Mouse (Mus musculus) T-helper 2 cell (primary cell): ENCODE measurements around the gene Gm20388.

Experiments used
- in situ Hi-C: fragments of 300-600 bp; cut with MboI, MseI; formaldehyde crosslinking; loops from one replicate; pipeline ENCODE4 v1.15.1; 2025; ENCODE audit warnings: high pct_unique_total_duplicates

The Gm20388 gene

DNA sequence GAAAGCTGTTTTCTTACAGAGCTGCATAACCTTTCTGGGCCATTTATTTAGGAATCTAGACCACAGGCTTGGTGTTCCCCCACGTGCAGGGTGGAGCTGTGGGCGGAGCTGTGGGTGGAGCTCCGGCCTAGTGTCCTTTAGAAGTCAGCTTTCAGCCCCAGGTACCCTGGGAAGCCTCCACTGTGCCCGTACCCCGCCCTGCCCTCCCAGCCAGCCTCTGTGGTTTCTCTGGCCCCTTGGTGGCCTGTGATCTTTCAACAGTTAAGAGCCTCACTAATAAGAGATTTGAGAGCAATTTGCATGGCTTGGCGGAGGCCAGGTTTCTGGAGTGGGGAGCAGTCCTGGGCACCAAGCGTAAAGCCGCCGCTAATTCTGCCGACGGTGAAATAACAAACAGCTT is 979.4 kb downstream of the Gm20388 start:
- in situ Hi-C loops: no loop called here

DNA sequence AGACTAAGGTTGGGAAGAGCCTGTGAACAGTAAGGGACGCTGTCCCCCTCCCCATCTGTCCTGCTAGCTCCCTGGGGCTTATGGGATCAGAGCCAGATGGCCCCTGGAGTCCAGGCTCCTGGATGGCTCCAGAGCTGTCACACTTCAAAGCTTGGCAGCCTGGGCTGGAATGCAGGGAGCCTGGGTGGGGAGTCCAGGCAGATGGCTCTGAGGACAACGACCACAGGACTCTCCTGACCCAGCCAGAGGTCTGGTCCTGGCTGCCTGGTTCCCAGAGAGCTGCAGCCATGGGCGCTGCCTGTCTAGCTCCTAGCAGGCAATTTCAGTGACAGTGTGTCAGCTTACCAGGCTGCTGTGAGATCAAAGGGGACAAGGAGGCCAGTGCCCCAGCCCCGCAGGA is 984.4 kb downstream of the Gm20388 start:
- in situ Hi-C loops: no loop called here

GRCm38 (mm10) chr8:120895600-120895999 is 985.0 kb downstream of the Gm20388 start:
- in situ Hi-C loops: no loop called here

DNA sequence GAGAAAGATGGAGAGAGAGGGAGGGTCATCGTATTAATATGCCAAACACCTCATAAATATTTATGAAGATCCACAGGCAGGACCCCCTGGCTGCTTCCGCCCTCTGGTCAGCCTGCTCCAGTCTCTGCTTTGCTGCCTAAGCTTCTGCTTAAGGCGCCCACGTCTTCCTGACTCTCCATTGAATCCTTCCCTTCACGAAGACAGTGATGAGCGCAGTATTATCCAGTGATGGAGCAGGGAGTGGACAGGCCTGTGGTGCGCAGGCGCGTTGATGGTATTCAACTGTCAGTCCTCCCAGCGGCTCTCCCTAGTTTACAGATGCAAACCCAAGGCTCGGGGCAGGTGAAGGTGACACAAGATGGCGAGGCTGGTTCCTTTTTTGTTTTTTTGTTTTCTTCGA is 985.6 kb downstream of the Gm20388 start:
- in situ Hi-C loops: no loop called here

- in situ Hi-C loops: no loop called here
Observed at GRCm38 (mm10) chr8:120898008-120898407, 987.4 kb downstream of the Gm20388 start.

- in situ Hi-C loops: no loop called here
Observed at GRCm38 (mm10) chr8:120898828-120899407, 988.3 kb downstream of the Gm20388 start.

- in situ Hi-C loops: no loop called here
Observed at GRCm38 (mm10) chr8:120902346-120902745, 991.7 kb downstream of the Gm20388 start.

- in situ Hi-C loops: no loop called here
Observed at GRCm38 (mm10) chr8:120907671-120908070, 997.0 kb downstream of the Gm20388 start.

DNA sequence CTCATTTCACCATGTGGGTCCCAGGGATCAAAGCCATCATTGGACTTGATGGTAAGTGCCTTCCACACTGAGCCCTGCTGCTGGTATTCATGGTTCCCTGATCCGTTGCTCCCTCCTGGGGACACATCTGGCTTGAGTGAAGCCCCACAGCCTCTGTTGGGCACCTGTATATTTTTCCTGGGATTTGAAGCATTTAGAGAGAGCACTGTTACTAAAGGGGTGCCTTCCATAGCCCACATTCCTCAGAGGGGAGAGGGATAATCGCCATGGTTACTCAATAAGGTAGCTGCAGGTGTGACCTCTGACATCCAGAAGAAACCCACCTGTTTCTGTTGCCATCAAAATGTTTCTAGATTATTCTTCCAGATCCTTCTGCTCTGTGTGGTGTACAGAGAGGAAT is 1000.3 kb downstream of the Gm20388 start:
- in situ Hi-C loops: no loop called here

- in situ Hi-C loops: no loop called here
Observed at GRCm38 (mm10) chr8:120912463-120912862, 1001.8 kb downstream of the Gm20388 start.

DNA sequence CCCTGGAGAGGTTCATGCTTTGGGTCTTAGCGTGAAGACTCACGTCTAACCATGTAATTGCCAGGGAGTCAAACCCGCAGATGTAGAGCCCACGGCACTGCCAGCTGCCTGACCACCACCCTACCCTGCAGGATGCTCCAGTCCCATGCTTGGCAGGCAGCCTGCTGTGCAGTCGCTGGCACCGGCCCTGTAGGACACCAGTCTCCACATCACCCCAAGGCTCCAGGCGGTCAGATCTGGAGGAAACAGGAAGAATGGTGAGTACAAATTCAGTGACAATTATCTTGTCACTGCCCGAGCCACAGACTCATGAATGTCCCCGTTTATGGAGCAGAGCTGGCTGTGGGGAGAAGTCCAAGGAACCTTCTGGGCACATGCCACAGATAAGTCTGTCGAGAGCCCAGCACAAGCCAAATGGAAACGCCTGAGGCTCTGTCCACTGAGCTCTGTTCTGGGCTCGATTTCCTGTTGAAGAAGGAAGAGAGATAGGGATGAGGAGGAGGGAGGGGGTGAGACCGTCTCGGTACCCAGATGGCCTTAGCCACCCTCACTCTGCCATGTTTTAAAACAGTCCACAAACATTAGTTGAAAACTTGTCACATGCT is 1006.3 kb downstream of the Gm20388 start:
- in situ Hi-C loops: no loop called here

- in situ Hi-C loops: no loop called here
Observed at GRCm38 (mm10) chr8:120920527-120920926, 1009.9 kb downstream of the Gm20388 start.

GRCm38 (mm10) chr8:120926201-120926600 is 1015.6 kb downstream of the Gm20388 start:
- in situ Hi-C loops: loop anchor here (25.0 kb wide), 1 partner anchor 1586 kb away; no protein-coding TSS in a partner anchor

GRCm38 (mm10) chr8:120928082-120928481 is 1017.4 kb downstream of the Gm20388 start:
- in situ Hi-C loops: loop anchor here (25.0 kb wide), 1 partner anchor 1584 kb away; no protein-coding TSS in a partner anchor

GRCm38 (mm10) chr8:120934596-120934995 is 1024.0 kb downstream of the Gm20388 start:
- in situ Hi-C loops: loop anchor here (25.0 kb wide), 1 partner anchor 1578 kb away; no protein-coding TSS in a partner anchor

DNA sequence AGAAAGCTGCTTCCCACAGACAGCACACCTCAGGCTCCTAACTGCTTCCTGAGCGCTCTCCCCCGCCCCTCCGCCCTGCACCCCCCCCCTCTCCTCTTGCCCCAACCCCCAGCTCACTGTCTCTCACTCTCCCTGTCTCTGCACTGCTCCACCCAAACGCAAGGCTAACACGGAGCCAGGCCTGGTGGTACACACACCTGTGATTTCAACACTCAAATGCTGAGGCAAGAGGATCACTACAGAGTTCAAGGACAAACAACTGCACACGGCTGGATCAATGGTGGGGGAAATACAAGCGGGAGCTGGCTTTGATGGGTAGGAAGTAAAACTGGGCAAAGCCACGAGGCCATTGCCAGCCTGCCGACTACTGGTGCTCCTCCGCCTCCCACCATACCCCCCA is 1026.0 kb downstream of the Gm20388 start:
- in situ Hi-C loops: loop anchor here (25.0 kb wide), 1 partner anchor 1576 kb away; no protein-coding TSS in a partner anchor

DNA sequence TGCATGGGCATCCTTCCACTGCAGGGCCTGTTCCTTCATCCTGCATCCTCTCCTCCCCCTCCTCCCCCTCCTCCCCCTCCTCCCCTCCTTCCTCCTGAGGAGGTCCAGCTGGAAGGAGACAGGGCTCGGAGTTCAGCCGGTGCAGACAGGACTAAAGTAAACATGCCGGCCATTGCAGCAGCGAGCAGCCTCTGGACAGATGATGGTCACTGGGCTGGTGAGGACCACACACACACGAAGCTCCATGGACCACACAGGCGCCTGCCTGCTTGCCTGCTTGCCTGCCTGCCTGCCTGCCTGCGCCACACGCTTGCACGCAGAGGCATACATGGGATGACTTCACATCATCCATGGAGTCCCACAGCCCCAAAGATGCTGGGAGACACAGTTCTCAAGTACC is 1026.8 kb downstream of the Gm20388 start:
- in situ Hi-C loops: loop anchor here (25.0 kb wide), 1 partner anchor 1575 kb away; no protein-coding TSS in a partner anchor

- in situ Hi-C loops: loop anchor here (25.0 kb wide), 1 partner anchor 1572 kb away; no protein-coding TSS in a partner anchor
Observed at GRCm38 (mm10) chr8:120940287-120940686, 1029.6 kb downstream of the Gm20388 start.

DNA sequence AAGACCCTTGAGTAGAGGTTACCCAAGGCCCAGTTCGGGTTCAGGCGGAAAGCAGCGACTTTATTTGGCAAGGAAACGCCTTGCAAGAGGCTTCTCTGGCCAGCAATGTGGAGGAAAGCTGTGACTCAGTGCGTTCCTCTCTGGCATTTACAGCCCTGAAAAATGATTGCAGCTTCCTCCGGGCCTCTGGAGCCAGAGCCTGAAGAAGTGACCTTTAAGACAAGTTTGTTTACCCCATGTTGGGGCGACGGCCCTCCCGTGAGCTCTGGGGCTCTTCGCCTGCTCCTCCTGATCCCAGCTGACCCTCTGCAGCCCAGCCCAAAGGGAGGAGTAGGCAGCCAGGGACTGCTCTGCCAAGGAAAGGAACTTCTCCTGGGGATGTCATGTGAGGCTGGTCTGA is 1036.6 kb downstream of the Gm20388 start:
- in situ Hi-C loops: loop anchor here (25.0 kb wide), 1 partner anchor 1565 kb away; no protein-coding TSS in a partner anchor

GRCm38 (mm10) chr8:120948050-120948595 is 1037.5 kb downstream of the Gm20388 start:
- in situ Hi-C loops: loop anchor here (25.0 kb wide), 1 partner anchor 1564 kb away; no protein-coding TSS in a partner anchor

DNA sequence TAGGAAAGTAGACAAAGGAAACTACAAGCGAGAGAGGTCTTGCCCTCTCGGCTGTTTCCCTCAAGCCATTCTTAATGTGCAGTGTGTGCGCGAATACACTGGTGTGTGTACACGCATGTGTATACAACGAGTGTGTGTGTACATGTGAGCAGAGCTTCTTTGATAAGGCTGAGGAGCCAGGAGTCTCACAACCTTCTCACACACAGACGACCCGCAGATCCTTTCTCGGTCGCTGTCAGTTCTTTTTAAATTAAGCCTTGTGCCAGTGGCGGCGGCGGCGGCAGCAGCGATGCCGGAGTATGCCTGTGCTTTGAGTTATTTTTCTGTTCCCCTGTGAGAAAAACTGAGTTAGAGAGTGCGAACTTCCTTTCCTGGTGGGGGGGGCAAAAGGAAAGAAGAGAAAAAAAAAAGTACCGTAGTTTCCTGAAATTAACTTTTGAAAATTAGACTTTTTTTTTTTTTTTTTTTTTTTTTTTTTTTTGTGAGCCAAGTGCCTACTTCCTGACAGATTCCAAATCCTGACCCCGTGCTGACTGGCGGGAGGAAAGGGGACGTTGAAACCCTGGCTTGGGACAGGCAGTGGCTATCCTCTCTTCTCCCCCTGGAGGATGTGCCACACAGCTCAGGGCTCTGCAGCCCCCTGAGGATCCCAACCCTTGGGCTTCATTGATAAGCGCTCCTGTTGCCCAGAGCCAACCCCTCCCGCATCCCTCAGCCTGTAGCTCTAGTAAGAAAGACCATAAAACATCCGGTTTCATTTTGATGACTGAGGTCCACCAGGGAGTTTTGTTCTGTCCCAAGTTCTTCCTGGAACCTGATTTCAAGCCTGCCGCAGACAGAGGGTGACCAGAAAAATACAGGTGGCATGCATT is 1038.2 kb downstream of the Gm20388 start:
- in situ Hi-C loops: loop anchor here (25.0 kb wide), 1 partner anchor 1563 kb away; no protein-coding TSS in a partner anchor
